Mouse (Mus musculus): Measurements from ENCODE around the gene Cd209a.
"Not testable (repeated sequence)": the region's sequence is repeated elsewhere in the genome, so short reads cannot be mapped to it uniquely, and the experiment has no call there.

Gene Cd209a

DNA sequence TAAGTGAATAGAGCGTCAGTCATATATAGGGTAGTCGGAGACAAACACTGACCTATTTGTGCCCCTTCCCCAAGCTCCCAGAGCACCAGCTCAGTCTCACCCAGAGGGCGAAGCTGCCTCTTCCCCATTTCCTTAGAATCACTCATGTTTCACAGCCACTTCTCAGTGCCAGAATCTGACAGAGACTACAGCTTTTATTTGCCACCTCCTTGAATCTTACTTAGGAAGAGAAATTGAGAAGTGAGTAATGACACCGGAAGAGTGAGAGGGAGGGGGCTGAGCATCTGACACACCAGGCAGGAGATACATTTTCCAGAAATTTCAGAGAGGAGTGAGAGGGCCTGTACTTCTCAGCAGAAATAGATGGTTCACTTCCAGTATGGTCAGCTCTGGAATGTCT lies at the start of gene Cd209a:
Cd209a (minus strand) TSS at position 224 of the 400 bp plus-strand sequence.
- no peak for DNase-seq (ENCODE audit: low read depth)

DNA sequence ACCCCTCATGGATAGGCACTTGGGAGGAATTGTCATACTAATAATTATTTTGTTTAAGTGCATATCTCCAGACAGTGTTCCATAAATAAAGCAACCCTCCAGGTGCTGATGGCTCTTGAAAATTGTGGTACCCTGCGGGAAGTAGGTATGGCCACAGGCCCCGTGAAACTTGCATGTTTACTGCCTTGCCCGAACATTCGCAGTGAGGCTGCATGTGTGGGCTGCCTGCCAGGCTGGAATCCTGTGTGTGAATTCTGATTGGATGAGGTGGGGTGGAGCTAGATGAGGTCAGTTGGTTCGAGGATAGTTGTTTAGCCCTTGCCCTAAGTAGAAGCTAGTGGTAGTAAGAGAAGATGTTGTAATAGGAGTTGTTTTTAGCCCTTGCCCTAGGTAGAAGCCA lies 19.9 kb upstream of the Cd209a start:
- not testable (repeated sequence) for DNase-seq (ENCODE audit: low read depth)

DNA sequence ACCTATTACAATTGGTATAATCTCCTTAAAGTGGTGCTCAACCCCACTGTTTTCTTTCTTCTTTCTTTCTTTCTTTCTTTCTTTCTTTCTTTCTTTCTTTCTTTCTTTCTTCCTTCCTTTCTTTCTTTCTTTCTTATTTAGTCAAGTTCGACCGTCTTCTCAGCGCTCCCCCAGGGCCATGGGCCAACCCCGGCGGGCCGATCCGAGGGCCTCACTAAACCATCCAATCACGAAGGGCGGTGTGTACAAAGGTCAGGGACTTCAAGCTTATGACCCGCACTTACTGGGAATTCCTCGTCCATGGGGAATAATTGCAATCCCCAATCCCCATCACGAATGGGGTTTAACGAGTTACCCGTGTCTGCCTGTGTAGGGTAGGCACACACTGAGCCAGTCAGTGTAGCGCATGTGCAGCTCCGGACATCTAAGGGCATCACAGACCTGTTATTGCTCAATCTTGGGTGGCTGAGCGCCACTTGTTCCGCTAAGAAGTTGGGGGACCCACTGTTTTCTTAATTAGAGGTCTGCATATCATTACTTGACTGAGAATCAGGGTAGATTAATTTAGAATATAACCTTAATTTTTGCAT lies 5.6 kb upstream of the Cd209a start:
- peak; percentile 96 for DNase-seq (ENCODE audit: low read depth)

DNA sequence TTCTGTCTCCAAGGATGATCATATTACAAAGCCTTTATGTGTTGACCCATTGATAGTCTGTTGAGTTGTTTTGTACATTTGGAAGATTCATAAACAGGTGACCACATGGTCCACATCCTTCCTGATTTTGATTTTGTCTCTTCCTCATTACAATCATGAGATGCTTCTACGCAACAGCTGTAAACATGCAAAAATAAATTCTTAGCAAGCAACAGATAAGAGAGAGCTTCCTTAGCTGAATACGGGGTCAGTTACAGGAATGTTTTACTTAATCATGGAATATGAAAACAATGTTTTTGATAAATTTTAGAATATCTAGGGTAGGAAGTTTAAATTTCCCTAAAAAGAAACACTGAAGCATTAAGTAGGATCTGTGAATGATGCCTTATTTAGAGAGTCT lies 11.8 kb downstream of the Cd209a start:
- no peak for DNase-seq (ENCODE audit: low read depth)

DNA sequence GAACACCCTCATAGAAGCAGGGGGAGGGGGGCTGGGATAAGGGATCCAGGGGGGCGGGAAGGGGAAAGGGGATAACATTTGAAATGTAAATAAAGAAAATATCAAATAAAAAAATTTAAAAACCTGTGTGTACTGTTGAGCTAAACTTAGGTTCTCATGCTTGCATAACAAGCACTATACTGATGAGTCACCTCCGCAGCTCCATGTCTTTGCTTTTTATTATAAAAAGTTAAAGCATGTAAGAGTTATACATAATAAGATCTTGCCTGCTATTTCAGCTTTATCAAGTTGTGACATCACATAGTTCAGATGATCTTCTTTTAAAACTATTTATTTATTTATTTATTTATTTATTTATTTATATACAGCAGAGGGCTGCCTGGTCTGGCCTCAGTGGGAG lies 13.2 kb downstream of the Cd209a start:
- DNase-seq (ENCODE audit: low read depth): no peak

DNA sequence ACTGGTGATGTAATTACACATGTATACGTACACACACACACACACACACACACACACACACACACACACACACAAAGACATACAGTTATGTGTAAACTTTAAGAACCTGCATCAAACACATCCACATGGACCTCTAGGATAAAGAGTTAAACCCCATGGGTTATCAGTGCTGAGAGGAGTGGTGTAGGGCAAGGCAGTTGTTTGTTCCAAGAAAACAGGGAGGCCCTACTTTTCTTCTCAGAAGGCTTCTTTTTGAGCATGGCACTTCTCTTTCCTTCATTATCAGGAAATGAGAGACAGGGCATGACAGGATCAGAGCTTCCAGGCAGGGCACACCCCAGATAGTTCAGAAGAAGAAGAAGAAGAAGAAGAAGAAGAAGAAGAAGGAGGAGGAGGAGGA lies 14.7 kb downstream of the Cd209a start:
- DNase-seq (ENCODE audit: low read depth): no peak

DNA sequence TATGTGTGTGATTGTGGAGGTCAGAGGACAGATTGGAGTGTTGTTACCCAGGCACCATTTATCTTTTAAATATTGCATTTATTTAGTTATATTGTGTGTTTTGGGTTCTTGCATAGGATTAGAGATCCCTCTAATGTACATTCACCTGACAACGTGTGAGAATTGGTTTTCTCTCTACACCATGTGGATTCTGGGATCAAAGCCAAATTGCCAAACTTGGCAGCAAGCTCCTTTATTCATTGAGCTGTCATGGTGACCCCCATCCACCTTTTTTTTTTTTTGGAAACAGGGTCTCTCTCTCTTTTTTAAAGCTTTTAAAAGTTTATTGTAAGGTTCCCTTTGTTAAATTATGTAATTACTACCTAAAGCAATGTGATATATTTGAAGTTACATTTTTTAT lies 27.7 kb downstream of the Cd209a start:
- no peak for DNase-seq (ENCODE audit: low read depth)

DNA sequence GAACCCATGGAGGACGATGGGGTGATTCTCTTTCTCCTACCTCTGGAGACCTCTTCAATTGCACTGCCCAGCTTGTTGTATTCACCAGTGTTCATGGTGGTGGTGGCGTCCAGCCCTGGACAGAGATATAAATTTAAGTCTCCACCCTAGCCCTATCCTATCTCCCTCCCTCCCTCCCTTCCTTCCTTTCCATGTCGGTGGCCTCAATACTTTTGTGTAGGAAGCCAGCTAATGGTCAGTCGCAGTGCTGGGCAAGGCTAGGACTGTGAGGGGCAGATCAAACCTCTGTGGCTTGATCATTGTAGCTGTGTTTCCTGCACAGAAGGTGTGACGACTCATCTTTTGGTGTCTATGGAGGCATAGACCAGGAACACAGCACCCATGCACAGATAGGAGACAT lies 28.2 kb downstream of the Cd209a start, which contains the start of gene Clec4g:
Clec4g (minus strand) TSS at position 101 of the 400 bp plus-strand sequence.
- DNase-seq (ENCODE audit: low read depth): no peak

DNA sequence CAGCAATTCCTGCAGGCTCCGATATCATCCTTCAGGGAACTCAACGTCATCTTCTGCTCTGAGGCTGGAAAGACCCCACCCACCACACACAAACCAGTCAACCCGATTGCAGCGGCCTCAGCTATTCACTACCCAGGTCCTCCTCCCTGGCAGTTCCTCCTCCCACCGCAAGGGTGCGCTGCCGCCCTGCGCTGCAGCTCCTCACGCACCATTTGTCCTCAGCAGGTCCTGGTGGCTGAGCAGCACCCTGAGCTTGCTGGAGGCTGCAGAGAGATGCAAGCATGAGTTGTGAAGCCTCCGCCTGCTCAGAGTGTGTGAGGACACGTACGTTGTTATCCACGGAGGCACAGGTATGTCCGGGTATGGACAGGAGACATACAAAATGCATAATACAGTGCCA lies 30.2 kb downstream of the Cd209a start:
- peak; percentile 73 for DNase-seq (ENCODE audit: low read depth)

DNA sequence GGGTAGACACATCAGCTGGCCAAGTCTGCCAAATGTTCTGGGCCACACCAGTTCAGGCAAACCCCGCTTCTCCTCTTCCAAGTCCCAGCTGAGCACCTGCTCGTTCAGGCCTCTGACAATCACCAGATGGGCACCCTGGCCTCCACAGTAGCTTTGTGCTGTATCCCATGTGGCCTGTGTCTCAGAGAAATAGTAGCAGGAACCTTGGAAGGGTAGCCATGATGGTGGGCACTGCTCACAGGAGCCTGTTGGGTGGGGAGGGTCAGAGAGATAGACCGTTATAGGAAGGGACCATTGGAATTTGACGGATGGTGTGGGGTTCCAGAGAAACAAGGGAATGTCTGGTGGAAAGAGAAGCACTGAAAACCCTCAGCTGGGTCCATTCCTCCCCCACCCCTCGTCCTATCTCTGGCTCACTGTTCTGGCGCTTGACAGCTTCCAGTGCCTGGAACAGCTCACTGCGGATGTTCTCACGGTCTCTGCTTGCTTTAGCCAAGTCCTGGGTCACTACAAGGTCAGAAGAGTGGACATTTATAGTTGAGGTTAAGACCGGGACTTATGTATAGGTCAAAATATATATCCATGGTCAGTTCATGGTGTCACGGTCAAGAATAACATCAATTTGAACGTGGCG lies 31.3 kb downstream of the Cd209a start:
- no peak for DNase-seq (ENCODE audit: low read depth)

DNA sequence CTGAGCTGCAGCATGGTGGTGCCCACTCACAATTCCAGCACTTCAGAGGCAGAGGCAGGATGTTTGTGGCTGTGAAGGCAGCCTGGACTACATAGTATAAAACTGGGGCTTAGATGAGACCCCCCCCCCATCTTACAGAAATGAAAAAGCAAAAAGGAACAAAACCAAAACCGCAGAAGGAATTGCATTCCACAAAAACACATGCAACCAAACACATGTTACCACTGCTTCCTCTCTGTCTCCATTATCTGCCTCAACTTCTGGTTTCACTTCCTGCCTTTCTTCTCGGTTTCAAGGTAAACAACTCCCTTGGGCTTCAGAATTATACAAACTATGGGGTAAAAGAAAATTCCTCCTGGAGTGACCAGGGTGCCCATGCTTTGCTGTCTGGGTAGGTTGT lies 37.1 kb downstream of the Cd209a start:
- peak; percentile 95 for DNase-seq (ENCODE audit: low read depth)

DNA sequence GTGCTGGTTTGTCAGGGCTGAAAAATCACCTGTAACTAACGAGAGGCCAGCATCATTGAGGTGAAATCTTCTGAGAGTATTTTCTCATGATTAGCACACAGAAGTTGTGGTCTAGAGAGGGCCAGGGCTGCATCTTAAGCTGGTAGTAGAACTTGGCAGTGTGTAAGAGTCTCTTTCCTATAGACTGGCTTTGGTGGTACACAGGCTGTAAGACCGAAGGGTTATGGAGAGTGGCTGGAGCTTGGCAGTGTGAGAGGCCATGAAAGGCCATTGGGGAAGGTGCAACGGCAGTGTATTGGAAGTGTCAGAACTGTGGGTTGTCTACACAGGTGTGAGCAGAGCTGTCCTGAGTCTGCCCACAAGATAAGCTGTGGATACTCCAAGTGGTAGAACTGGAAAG lies 38.5 kb downstream of the Cd209a start:
- DNase-seq (ENCODE audit: low read depth): no peak

DNA sequence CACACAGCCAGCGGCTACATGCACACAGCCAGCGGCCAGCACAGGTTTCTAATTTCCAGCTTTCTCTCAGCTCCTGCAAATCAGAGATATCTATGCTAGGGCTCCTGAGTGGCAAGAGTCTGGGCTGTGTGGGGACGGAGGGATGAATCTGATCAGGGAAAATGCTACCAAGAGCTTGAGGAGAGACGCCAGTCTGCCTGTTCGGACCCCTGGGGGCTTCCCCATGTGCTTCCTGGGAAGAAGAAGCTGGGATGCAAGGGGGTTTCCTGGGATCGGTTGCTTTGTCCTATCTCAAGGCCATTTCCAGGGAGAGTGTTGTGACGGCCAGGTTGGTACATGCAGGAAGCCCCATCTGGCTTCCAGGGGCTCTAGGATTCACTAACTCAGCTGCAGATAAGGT lies 41.2 kb downstream of the Cd209a start:
- no peak for DNase-seq (ENCODE audit: low read depth)

DNA sequence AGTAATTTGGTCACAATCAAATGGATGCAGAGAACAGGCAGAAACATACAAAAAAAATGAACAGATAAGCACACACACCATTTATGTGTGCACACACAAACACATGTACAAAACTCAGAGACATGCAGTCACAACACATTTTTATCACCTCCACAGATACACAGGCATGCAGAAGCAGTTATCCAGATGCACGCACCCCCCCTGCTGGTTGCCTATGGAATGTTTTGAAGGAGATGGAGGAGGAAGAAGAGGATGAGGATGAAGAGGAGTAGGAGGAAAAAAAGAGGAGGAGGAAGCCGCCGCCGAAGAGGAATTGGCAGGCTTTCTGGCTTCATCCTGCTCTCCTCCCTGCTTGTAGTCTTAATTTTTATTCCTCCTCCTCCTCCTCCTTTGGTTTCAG lies 43.1 kb downstream of the Cd209a start:
- DNase-seq (ENCODE audit: low read depth): peak; percentile 63

DNA sequence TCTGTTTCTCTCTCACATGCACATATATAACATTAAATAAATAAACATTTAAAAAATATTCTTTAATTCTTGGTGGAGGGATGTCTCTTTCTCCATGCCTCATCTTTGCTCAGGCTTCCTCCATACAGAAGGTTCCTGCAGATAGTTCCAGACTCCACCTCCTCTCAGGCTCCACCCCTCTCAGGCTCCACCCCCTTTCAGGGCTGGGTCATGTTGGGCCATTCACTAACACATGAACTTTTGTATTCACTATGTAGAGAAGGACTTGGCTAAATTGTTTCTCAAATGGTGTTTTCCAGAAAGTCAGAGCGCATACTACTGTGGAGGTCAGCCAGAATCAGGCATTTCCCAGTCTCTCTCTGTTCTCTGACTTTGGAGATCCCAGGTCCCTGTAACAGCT lies 47.3 kb downstream of the Cd209a start:
- peak; percentile 32 for DNase-seq (ENCODE audit: low read depth)

DNA sequence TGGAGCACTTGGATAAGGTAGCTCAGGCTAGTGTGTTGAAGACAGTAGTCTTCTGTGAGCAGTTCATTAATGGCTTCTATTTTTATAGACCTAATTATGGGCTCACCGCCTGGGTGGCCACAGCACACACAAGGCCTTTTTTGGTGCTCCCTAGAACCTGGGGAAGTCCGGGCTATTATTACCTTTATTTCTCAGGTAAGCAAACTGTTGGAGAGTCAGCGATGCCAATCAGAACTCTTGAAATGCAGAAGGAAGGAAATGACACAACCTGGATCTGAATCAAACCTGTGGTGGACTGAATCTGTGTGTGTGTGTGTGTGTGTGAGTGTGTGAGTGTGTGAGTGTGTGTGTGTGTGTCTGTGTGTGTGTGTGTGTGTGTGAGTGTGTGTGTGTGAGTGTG lies 54.7 kb downstream of the Cd209a start, which contains the start of gene Fcer2a:
Fcer2a (minus strand) TSS at position 55 of the 400 bp plus-strand sequence.
- DNase-seq (ENCODE audit: low read depth): no peak
